Mouse (Mus musculus): Measurements from ENCODE around the gene Gpr180. TPM values are rescaled to one million over a fixed set of nuclear protein-coding genes. Genes with fewer than 3 reads are reported as not detected.

Gene Gpr180
- polyA plus RNA-seq, 1 experiment from 2014 or later: 32.3 TPM

- no peaks in the 10 kb centered on the region; the same call in none of the 2 replicates for H3K27me3 ChIP-seq (ENCODE audit: control insufficient read depth, insufficient read depth, low read length)
- ATAC-seq (ENCODE audit: low FRiP score) (peak; percentile 78; the same call in 1 of the 2 replicates), DNase-seq (ENCODE audit: low spot score, missing footprints) (peak; percentile 96)
- no peaks in the 10 kb centered on the region; the same call in 1 of the 2 replicates for H3K4me1 ChIP-seq (ENCODE audit: control insufficient read depth, insufficient read depth, low read length)
- H3K36me3 ChIP-seq (ENCODE audit: control insufficient read depth, insufficient read depth, low read length): no peaks in the 10 kb centered on the region
- no peak overlapping the region for H3K9ac ChIP-seq (ENCODE audit: low read length)
- no peak overlapping the region for H3K27ac ChIP-seq (ENCODE audit: low read depth, low read length)
- no peaks in the 10 kb centered on the region for H3K9me3 ChIP-seq (ENCODE audit: control insufficient read depth, low read length)
- no peak overlapping the region for H3K4me2 ChIP-seq
- H3K4me3 ChIP-seq (ENCODE audit: low read depth, low read length): no peak overlapping the region
- 8% methylated on average over 5 of the region's 5 CpGs for WGBS
These were observed 72.7 kb downstream of the Gpr180 start for GRCm38 (mm10) chr14:118209642-118210041.

GRCm38 (mm10) chr14:118212188-118212804 lies 75.3 kb downstream of the Gpr180 start:
- ATAC-seq (ENCODE audit: low FRiP score): no peak
- 79% methylated on average over 15 of the region's 15 CpGs for WGBS

More at GRCm38 (mm10) chr14:118212188-118212804, 75.3 kb downstream of the Gpr180 start:
- Histone ChIP-seq H3K4me1 (ENCODE audit: control insufficient read depth, insufficient read depth, low read length) (no peaks in the 10 kb centered on the region; the same call in 1 of the 2 replicates), H3K4me3 (ENCODE audit: low read depth, low read length) (no peak overlapping the region), H3K36me3 (ENCODE audit: control insufficient read depth, insufficient read depth, low read length) (no peaks in the 10 kb centered on the region), H3K27me3 (ENCODE audit: control insufficient read depth, insufficient read depth, low read length) (no peaks in the 10 kb centered on the region; the same call in 1 of the 2 replicates), H3K9me3 (ENCODE audit: control insufficient read depth, low read length) (no peaks in the 10 kb centered on the region), H3K27ac (ENCODE audit: low read depth, low read length) (no peak overlapping the region), H3K9ac (ENCODE audit: low read length) (no peak overlapping the region), H3K4me2 (no peak overlapping the region)
- DNase-seq (ENCODE audit: low spot score, missing footprints): no peak

Other genes starting within 250 kb of the Gpr180 start
- 2.1 and 2.5 TPM in 2 replicates for gene Dct, start 84.9 kb upstream of the Gpr180 start, polyA plus RNA-seq (2014; fragmentation: Nextera tagmentation; extraction: Ambion mirVana)
- gene Tgds, start 4.4 kb upstream of the Gpr180 start, polyA plus RNA-seq (2014; fragmentation: Nextera tagmentation; extraction: Ambion mirVana): 28.7 and 29.5 TPM in 2 replicates
- 20.4 and 24.5 TPM in 2 replicates for gene Sox21, start 99.9 kb downstream of the Gpr180 start, polyA plus RNA-seq (2014; fragmentation: Nextera tagmentation; extraction: Ambion mirVana)
- gene Gm9376, start 129.8 kb downstream of the Gpr180 start, polyA plus RNA-seq (2014; fragmentation: Nextera tagmentation; extraction: Ambion mirVana): not detected in 2 replicates

All from midbrain, embryonic 11.5 days (tissue).